Mouse (Mus musculus) kidney, embryonic 14.5 days (tissue): ENCODE data around the gene Spats2. TPM values are rescaled to one million over a fixed set of nuclear protein-coding genes. Genes with fewer than 3 reads are reported as not detected.

Experiments
- ATAC-seq: fragments of 200-750 bp; cut with Nextera tagmentation; 2 replicates; pipeline ENCODE4 v1.8.0; 2017; ENCODE audit warnings: moderate number of reproducible peaks, mild to moderate bottlenecking, moderate TSS enrichment, moderate library complexity; ENCODE audit not compliant: low FRiP score, low TSS enrichment
- H3K27ac ChIP-seq: fragments of 300-500 bp; sonication (generic); 2 replicates; pipeline ENCODE4 v1.5.1; 2014; ENCODE audit warnings: low read depth, mild to moderate bottlenecking, low read length, moderate library complexity, mixed read lengths
- H3K27me3 ChIP-seq: fragments of 300-500 bp; sonication (generic); 2 replicates; pipeline ENCODE4 v1.6.1; 2014; ENCODE audit warnings: mild to moderate bottlenecking, low read length; ENCODE audit not compliant: control insufficient read depth, insufficient read depth
- H3K36me3 ChIP-seq: fragments of 300-500 bp; sonication (generic); 2 replicates; pipeline ENCODE4 v1.6.1; 2014; ENCODE audit warnings: low read length, mixed read lengths; ENCODE audit not compliant: control insufficient read depth, insufficient read depth
- H3K4me1 ChIP-seq: fragments of 300-500 bp; sonication (generic); 2 replicates; pipeline ENCODE4 v1.6.1; 2014; ENCODE audit warnings: low read length, mixed read lengths; ENCODE audit not compliant: control insufficient read depth, insufficient read depth
- H3K4me2 ChIP-seq: fragments of 300-500 bp; sonication (generic); replicated peaks from 2 replicates; pipeline ENCODE4 v1.6.1; 2014; ENCODE audit warnings: low read depth, mild to moderate bottlenecking, low read length
- H3K4me3 ChIP-seq: fragments of 300-500 bp; sonication (generic); 2 replicates; pipeline ENCODE4 v1.5.1; 2014; ENCODE audit warnings: mild to moderate bottlenecking, low read length
- H3K9ac ChIP-seq: fragments of 300-500 bp; sonication (generic); 2 replicates; pipeline ENCODE4 v1.6.1; 2014; ENCODE audit warnings: low read depth, mild to moderate bottlenecking, low read length, moderate library complexity
- H3K9me3 ChIP-seq: fragments of 300-500 bp; sonication (generic); 2 replicates; pipeline ENCODE4 v1.6.1; 2016; ENCODE audit warnings: low read length; ENCODE audit not compliant: control insufficient read depth
- WGBS: fragments of 180-500 bp; shearing (Covaris S2); extraction: QIAGEN DNeasy Blood & Tissue Kit; methylation state at CpG from one replicate; pipeline ENCODE4 v1.1.7; 2014; 5-methylcytosine and 5-hydroxymethylcytosine counted together
- polyA plus RNA-seq: library from polyadenylated mRNA; unstranded; fragments of >200 nt; fragmentation: Nextera tagmentation; extraction: Ambion mirVana; gene quantifications from 2 replicates; pipeline ENCODE4 v1.2.1, GENCODE M21; 2014

The Spats2 gene
- polyA plus RNA-seq, 1 experiment from 2014 or later: 55.2 TPM

DNA sequence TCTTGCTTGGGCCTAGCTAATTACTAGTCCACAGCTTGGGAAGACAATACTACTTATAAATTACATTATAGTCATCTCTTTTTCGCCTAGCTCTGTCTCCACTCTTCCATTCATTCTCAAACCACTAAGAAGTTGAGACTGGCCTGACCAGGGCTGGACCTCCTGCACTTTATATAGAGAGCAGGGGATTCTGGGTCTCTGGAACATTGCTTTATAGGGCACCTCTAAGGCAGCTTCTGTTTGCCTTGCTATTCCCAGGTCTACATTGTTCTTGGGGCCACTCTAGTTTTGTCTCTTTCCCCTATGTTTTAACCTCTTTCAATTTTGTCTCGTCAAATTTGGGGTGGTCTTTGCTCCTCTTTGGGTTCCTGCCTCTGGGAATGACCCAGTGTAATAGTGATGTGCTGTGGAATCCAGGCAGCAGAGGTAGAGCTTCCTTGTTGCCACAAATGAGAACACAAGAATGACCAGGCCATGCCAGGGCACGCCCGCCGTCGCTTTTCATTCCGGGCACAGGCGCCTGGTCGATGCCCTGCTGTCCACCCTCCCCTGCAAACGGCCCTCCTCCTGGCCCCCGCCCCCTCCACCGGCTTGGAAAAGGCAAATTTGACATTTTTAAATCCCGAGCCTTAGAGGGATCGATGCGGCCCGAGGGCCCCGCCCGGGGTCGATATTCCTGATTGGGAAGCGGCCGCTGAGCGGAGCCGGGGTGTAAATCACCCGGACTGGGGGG is 29.5 kb upstream of the Spats2 start:
- peak overlapping the region; percentile 52; the same call in 1 of the 2 replicates for H3K27ac ChIP-seq
- 3% methylated on average over 24 of the region's 24 CpGs for WGBS
- ATAC-seq: no peak
- no peaks in the 10 kb centered on the region for H3K9me3 ChIP-seq
- peaks cover 52% of the 10 kb centered on the region for H3K27me3 ChIP-seq
- no peaks in the 10 kb centered on the region for H3K36me3 ChIP-seq
- peak overlapping the region; percentile 32; the same call in 1 of the 2 replicates for H3K9ac ChIP-seq
- H3K4me3 ChIP-seq: peak overlapping the region; percentile 38
- peaks cover 45% of the 10 kb centered on the region for H3K4me1 ChIP-seq
- peak overlapping the region; percentile 70 for H3K4me2 ChIP-seq

GRCm38 (mm10) chr15:99096831-99097500 is 28.8 kb upstream of the Spats2 start:
- H3K4me2 ChIP-seq: peak overlapping the region; percentile 70
- H3K4me3 ChIP-seq: peak overlapping the region; percentile 38
- peaks cover 49% of the 10 kb centered on the region for H3K27me3 ChIP-seq
- peak overlapping the region; percentile 32; the same call in 1 of the 2 replicates for H3K9ac ChIP-seq
- 0% methylated on average over 56 of the region's 58 CpGs for WGBS
- H3K4me1 ChIP-seq: peaks cover 45% of the 10 kb centered on the region
- peak overlapping the region; percentile 52; the same call in 1 of the 2 replicates for H3K27ac ChIP-seq
- H3K36me3 ChIP-seq: no peaks in the 10 kb centered on the region
- ATAC-seq: peak; percentile 33
- no peaks in the 10 kb centered on the region for H3K9me3 ChIP-seq

DNA sequence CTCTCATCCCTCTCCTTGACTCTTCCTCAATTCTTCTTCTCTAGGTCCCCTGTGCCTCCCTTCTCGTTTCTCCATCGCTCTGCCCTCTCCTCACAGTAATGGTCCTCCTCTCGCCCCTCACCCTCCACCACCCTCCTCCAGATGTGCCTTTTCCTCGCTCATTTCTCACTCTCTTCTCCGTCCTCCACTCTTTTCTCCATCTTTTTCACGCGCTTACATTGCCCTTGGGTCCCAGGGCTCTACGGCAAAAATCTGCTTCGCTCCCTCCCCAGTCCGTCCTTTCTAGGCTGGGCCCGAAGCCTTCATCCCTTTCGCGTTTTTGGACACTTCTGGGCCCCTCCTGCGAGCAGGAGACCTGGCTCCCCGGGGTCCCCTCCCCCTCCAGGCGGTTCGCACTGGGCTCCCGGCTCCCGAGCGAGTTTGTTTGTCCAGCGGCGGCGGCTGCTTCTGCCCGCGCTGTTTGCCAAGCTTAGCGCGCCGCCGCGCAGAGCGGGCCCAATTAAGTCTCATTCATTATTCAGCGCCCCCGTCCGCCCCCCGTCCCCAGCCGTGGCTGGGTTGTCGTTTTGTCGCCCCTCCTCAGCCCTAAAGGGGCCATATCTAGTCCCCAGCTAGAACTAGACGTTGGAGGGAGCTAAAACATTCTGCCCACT is 27.8 kb upstream of the Spats2 start:
- Histone ChIP-seq H3K36me3 (no peaks in the 10 kb centered on the region), H3K27ac (peak overlapping the region; percentile 52; the same call in 1 of the 2 replicates), H3K9me3 (no peaks in the 10 kb centered on the region), H3K9ac (peak overlapping the region; percentile 45), H3K27me3 (peaks cover 42% of the 10 kb centered on the region), H3K4me3 (peak overlapping the region; percentile 38), H3K4me1 (peaks cover 45% of the 10 kb centered on the region), H3K4me2 (peak overlapping the region; percentile 70)
- no peak for ATAC-seq
- WGBS: under 1% methylated on average over 39 of the region's 39 CpGs

- WGBS: 2% methylated on average over 9 of the region's 9 CpGs
- ATAC-seq: no peak
- H3K9me3 ChIP-seq: no peaks in the 10 kb centered on the region
- peak overlapping the region; percentile 38 for H3K4me3 ChIP-seq
- H3K4me1 ChIP-seq: peaks cover 41% of the 10 kb centered on the region
- no peaks in the 10 kb centered on the region for H3K36me3 ChIP-seq
- H3K9ac ChIP-seq: peak overlapping the region; percentile 45; the same call in 1 of the 2 replicates
- H3K4me2 ChIP-seq: peak overlapping the region; percentile 70
- no peak overlapping the region for H3K27ac ChIP-seq
- H3K27me3 ChIP-seq: peaks cover 42% of the 10 kb centered on the region
These were observed 27.2 kb upstream of the Spats2 start for GRCm38 (mm10) chr15:99098493-99098861.

GRCm38 (mm10) chr15:99099139-99099556 is 26.6 kb upstream of the Spats2 start:
- H3K4me3 ChIP-seq: peak overlapping the region; percentile 38
- H3K9ac ChIP-seq: peak overlapping the region; percentile 13; the same call in 1 of the 2 replicates
- peak overlapping the region; percentile 70 for H3K4me2 ChIP-seq
- peak; percentile 34; the same call in 1 of the 2 replicates for ATAC-seq
- peaks cover 37% of the 10 kb centered on the region for H3K4me1 ChIP-seq
- peaks cover 42% of the 10 kb centered on the region for H3K27me3 ChIP-seq
- H3K9me3 ChIP-seq: no peaks in the 10 kb centered on the region
- no peak overlapping the region for H3K27ac ChIP-seq
- WGBS: 2% methylated on average over 15 of the region's 15 CpGs
- H3K36me3 ChIP-seq: no peaks in the 10 kb centered on the region

- Histone ChIP-seq H3K27me3 (peaks cover 36% of the 10 kb centered on the region), H3K4me1 (peaks cover 32% of the 10 kb centered on the region), H3K9ac (no peak overlapping the region), H3K36me3 (no peaks in the 10 kb centered on the region), H3K4me3 (no peak overlapping the region), H3K4me2 (no peak overlapping the region), H3K27ac (no peak overlapping the region), H3K9me3 (no peaks in the 10 kb centered on the region)
- no peak for ATAC-seq
- 50% methylated on average over 3 of the region's 3 CpGs for WGBS
These were observed 25.7 kb upstream of the Spats2 start for GRCm38 (mm10) chr15:99099984-99100383.

- no peaks in the 10 kb centered on the region for H3K36me3 ChIP-seq
- no peak overlapping the region for H3K4me2 ChIP-seq
- no peak overlapping the region for H3K9ac ChIP-seq
- H3K9me3 ChIP-seq: peaks cover 4% of the 10 kb centered on the region
- H3K27me3 ChIP-seq: no peaks in the 10 kb centered on the region
- H3K4me1 ChIP-seq: 0 out of 2 replicates have a peak, but pooled peaks cover 4% of the 10 kb centered on the region
- 25% methylated on average over 7 of the region's 7 CpGs for WGBS
- no peak; the same call in 1 of the 2 replicates for ATAC-seq
- H3K27ac ChIP-seq: no peak overlapping the region
- no peak overlapping the region for H3K4me3 ChIP-seq
These were observed 20.5 kb upstream of the Spats2 start for GRCm38 (mm10) chr15:99105238-99105637.

GRCm38 (mm10) chr15:99107866-99108265 is 17.9 kb upstream of the Spats2 start:
- WGBS: 76% methylated on average over 3 of the region's 3 CpGs
- H3K9ac ChIP-seq: no peak overlapping the region
- H3K4me1 ChIP-seq: 0 out of 2 replicates have a peak, but pooled peaks cover 4% of the 10 kb centered on the region
- no peaks in the 10 kb centered on the region for H3K36me3 ChIP-seq
- no peak for ATAC-seq
- H3K27me3 ChIP-seq: no peaks in the 10 kb centered on the region
- no peak overlapping the region for H3K27ac ChIP-seq
- peaks cover 4% of the 10 kb centered on the region for H3K9me3 ChIP-seq
- no peak overlapping the region for H3K4me3 ChIP-seq
- H3K4me2 ChIP-seq: no peak overlapping the region
